Mouse (Mus musculus) embryonic facial prominence, embryonic 11.5 days (tissue): ENCODE measurements around the gene Ace3. TPM values are rescaled to one million over a fixed set of nuclear protein-coding genes. Genes with fewer than 3 reads are reported as not detected.
"Not testable (repeated sequence)": the region's sequence is repeated elsewhere in the genome, so short reads cannot be mapped to it uniquely, and the experiment has no call there.

Experiments used
- ATAC-seq: fragments of 200-750 bp; cut with Nextera tagmentation; replicated peaks from 2 replicates; pipeline ENCODE4 v1.8.0; 2017; ENCODE audit warnings: low read depth; ENCODE audit not compliant: insufficient number of reproducible peaks, low FRiP score, low TSS enrichment
- DNase-seq: peaks from one replicate; pipeline ENCODE4 v3.0.0-alpha.2; 2015; ENCODE audit warnings: low spot score
- H3K27ac ChIP-seq: fragments of 300-500 bp; sonication (generic); replicated peaks from 2 replicates; pipeline ENCODE4 v1.5.1; 2014; ENCODE audit warnings: mild to moderate bottlenecking, low read depth, low read length, control low read depth
- H3K27me3 ChIP-seq: fragments of 300-500 bp; sonication (generic); 2 replicates; pipeline ENCODE4 v1.6.1; 2014; ENCODE audit warnings: mild to moderate bottlenecking, low read length, moderate library complexity, mixed read lengths; ENCODE audit not compliant: control insufficient read depth, insufficient read depth
- H3K36me3 ChIP-seq: fragments of 300-500 bp; sonication (generic); replicated peaks from 2 replicates; pipeline ENCODE4 v1.6.1; 2014; ENCODE audit warnings: low read depth, mild to moderate bottlenecking, low read length, moderate library complexity, mixed read lengths; ENCODE audit not compliant: control insufficient read depth, insufficient read depth
- H3K4me1 ChIP-seq: fragments of 300-500 bp; sonication (generic); 2 replicates; pipeline ENCODE4 v1.6.1; 2014; ENCODE audit warnings: low read length, mixed read lengths; ENCODE audit not compliant: control insufficient read depth, insufficient read depth
- H3K4me2 ChIP-seq: fragments of 300-500 bp; sonication (generic); 2 replicates; pipeline ENCODE4 v1.6.1; 2014; ENCODE audit warnings: low read depth, mild to moderate bottlenecking, control low read depth, low read length, moderate library complexity
- H3K4me3 ChIP-seq: fragments of 300-500 bp; sonication (generic); 2 replicates; pipeline ENCODE4 v1.5.1; 2014; ENCODE audit warnings: low read depth, low read length, control low read depth
- H3K9ac ChIP-seq: fragments of 300-500 bp; sonication (generic); replicated peaks from 2 replicates; pipeline ENCODE4 v1.6.1; 2014; ENCODE audit warnings: mild to moderate bottlenecking, control low read depth, low read length
- H3K9me3 ChIP-seq: fragments of 300-500 bp; sonication (generic); replicated peaks from 2 replicates; pipeline ENCODE4 v1.6.1; 2016; ENCODE audit warnings: mild to moderate bottlenecking, low read length, inconsistent platforms, mixed read lengths; ENCODE audit not compliant: control insufficient read depth
- WGBS: fragments of 180-500 bp; shearing (Covaris S2); extraction: QIAGEN DNeasy Blood & Tissue Kit; methylation state at CpG from one replicate; pipeline ENCODE4 v1.1.7; 2014; 5-methylcytosine and 5-hydroxymethylcytosine counted together
- polyA plus RNA-seq: library from polyadenylated mRNA; unstranded; fragments of >200 nt; fragmentation: Nextera tagmentation; extraction: Ambion mirVana; gene quantifications from 2 replicates; pipeline ENCODE4 v1.2.1, GENCODE M21; 2014

The Ace3 gene
- polyA plus RNA-seq, 1 experiment from 2014 or later: not detected

DNA sequence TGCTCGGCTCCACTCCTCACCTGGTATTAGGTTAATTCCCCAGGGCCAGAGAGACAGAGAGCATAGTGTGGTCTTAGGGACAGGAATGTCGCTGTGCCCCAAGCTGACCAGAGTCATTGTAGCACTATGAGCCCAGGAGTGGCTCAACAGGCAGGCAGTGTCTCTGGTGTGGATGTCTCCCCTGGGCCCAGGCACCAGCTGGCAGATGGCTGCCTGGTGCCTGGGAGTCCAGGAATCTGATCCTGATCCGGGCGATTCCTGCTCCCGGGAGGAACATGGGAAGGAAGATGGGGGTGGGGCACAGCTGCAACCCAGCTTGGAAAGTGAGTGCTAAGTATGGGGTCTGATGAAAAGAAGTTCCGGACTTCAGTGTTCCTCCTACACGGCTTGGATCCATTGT, 18.2 kb downstream of the Ace3 start:
- DNase-seq: no peak
- no peak overlapping the region for H3K27ac ChIP-seq
- H3K4me1 ChIP-seq: no peaks in the 10 kb centered on the region
- H3K27me3 ChIP-seq: no peaks in the 10 kb centered on the region
- WGBS: 50% methylated on average over 7 of the region's 7 CpGs
- no peak overlapping the region for H3K4me2 ChIP-seq
- ATAC-seq: no peak
- no peak overlapping the region for H3K4me3 ChIP-seq
- no peak overlapping the region for H3K9ac ChIP-seq
- H3K36me3 ChIP-seq: no peaks in the 10 kb centered on the region
- no peaks in the 10 kb centered on the region for H3K9me3 ChIP-seq

DNA sequence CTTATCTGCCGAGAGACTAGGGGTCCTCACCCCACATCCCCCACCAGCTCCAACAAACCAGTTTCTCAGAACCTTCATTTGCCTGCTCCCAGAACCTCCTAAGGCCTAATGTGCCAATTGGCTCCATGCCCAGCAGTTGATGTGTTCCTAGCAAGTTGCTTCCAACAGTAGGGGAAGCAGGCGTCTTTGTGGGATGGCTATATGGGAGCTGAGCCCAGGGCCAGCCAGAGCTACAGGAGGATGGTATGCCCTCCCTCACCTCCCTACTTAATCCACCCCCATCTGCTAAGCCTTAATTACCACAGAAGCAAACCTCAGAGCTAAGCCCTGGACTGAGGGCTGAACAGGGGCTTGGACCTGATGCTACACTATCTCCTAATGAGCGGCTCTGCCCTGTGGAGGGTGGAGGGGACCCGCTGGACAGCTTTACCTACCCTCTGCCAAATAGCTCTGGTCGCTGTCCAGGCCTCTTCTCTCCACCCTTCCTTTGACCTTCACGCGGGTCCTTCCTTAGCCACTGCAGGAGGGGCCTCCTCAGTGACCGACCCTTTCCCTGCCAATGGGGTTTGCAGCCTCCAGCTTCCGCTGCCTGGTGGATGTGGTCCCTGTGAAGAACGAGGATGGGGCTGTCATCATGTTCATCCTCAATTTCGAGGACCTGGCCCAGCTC, 19.2 kb downstream of the Ace3 start:
- DNase-seq (no peak), ATAC-seq (no peak)
- no peaks in the 10 kb centered on the region for H3K9me3 ChIP-seq
- H3K9ac ChIP-seq: no peak overlapping the region
- WGBS: 69% methylated on average over 11 of the region's 11 CpGs
- H3K27ac ChIP-seq: no peak overlapping the region
- H3K4me3 ChIP-seq: no peak overlapping the region
- H3K27me3 ChIP-seq: no peaks in the 10 kb centered on the region
- no peaks in the 10 kb centered on the region for H3K36me3 ChIP-seq
- no peaks in the 10 kb centered on the region for H3K4me1 ChIP-seq
- H3K4me2 ChIP-seq: no peak overlapping the region

DNA sequence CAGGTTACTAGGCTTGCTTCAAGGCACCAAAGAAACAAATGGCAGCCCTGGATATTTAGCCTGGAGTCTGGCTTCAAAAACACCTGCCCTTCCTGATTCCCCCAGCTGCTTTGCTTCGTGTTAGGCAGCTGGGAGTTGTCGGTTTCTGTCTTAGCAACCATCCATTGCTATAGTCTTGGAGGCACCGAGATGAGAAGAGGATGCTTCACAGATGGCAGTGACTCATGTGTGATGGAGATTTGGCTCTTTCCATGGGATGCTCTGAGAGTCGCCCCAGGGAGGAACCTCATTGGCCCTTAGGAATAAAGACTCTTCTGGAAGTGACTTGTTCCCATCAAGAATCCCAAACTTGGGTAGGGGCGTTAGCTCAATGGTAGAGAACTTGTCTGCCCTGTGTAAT, 22.0 kb downstream of the Ace3 start:
- no peaks in the 10 kb centered on the region for H3K9me3 ChIP-seq
- no peak overlapping the region for H3K27ac ChIP-seq
- H3K4me3 ChIP-seq: no peak overlapping the region
- peaks cover 13% of the 10 kb centered on the region for H3K27me3 ChIP-seq
- WGBS: 85% methylated on average over 5 of the region's 5 CpGs
- no peak overlapping the region for H3K9ac ChIP-seq
- DNase-seq: no peak
- ATAC-seq: no peak
- no peaks in the 10 kb centered on the region; the same call in 1 of the 2 replicates for H3K4me1 ChIP-seq
- H3K4me2 ChIP-seq: no peak overlapping the region
- no peaks in the 10 kb centered on the region for H3K36me3 ChIP-seq

DNA sequence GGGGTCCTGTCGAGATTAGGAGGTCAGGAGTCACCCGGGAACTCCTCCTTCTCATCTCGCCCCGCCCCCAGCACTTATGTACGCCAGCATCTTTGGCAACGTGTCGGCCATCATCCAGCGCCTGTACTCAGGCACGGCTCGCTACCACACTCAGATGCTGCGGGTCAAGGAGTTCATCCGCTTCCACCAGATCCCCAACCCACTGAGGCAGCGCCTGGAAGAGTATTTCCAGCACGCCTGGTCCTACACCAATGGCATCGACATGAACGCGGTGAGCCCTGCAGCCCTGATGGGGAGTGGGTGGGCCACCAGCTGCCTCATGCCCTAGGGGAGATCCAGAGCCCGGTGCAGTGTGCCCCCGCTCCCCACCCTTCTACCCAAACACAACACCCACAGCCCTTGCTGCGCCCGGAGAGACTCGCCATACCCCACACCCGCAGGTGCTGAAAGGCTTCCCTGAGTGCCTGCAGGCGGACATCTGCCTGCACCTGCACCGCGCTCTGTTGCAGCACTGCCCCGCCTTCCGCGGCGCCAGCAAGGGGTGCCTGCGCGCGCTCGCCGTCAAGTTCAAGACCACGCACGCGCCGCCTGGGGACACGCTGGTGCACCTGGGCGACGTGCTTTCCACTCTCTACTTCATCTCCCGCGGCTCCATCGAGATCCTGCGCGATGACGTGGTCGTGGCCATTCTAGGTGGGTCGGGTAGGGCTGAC, 25.7 kb downstream of the Ace3 start:
- Histone ChIP-seq H3K4me3 (peak overlapping the region; percentile 25), H3K27me3 (peaks cover 13% of the 10 kb centered on the region), H3K4me1 (no peaks in the 10 kb centered on the region; the same call in 1 of the 2 replicates), H3K4me2 (peak overlapping the region; percentile 60), H3K9me3 (no peaks in the 10 kb centered on the region), H3K9ac (peak overlapping the region; percentile 44), H3K27ac (no peak overlapping the region), H3K36me3 (no peaks in the 10 kb centered on the region)
- peak; percentile 50 for DNase-seq
- WGBS: under 1% methylated on average over 50 of the region's 50 CpGs
- ATAC-seq: no peak; the same call in 1 of the 2 replicates

DNA sequence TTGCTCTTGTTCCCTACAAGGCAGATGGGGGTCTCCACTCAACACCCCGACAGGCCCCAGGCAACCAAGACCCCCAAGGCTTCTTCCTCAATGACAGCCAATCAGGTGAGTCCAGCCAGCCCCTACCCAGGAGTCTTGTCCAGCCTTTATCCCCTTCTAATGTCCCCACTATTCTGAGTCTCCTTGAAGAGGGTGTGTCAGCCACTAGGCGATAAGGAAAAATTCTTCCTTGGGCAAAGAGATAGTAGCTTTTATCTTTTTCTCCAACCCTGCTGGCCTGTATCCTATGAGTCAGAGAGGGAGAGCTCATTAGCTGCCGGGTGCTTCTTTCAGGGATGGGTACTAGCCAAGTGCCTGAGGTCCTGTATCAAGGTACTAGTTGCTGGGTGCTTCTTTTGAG, 31.3 kb downstream of the Ace3 start:
- Histone ChIP-seq H3K27me3 (peaks cover 4% of the 10 kb centered on the region; the same call in 1 of the 2 replicates), H3K9ac (no peak overlapping the region), H3K9me3 (no peaks in the 10 kb centered on the region), H3K4me2 (no peak overlapping the region), H3K4me3 (no peak overlapping the region), H3K36me3 (no peaks in the 10 kb centered on the region), H3K4me1 (no peaks in the 10 kb centered on the region), H3K27ac (no peak overlapping the region)
- ATAC-seq: no peak
- WGBS: 81% methylated on average over 3 of the region's 3 CpGs
- DNase-seq: no peak

DNA sequence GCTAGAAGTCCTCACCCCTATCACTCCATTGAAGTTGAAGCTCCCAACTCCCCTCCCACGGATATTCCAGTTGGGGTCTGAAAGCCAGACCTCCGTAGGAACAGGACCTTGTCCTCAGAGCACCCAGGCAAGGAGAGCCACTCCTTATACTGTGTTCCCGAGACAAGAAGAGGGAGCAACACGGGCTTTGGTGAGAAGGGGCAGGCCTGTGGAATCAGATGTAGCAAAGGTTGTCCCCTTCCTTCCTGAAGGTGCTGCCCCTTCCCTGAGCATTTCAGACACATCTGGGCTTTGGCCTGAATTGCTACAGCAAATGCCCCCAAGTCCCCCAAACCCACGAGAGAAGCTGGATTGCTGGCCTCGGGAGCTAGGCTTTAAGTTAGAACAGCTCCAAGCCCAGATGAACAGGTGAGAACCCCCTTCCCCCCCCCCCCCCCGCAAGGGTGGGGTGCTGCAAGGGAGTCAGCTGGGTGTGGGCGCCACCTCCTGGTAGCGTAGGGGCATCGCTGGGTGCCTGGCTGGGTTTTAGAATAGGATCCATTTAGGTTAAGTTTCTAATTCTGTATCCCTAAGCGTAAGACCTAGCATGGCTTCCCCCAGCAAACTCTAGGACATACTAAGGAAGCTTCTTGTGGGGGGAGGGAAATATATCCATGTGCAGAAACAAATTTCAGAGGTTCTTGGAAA, 32.1 kb downstream of the Ace3 start:
- Histone ChIP-seq H3K27ac (no peak overlapping the region), H3K9me3 (no peaks in the 10 kb centered on the region), H3K27me3 (no peaks in the 10 kb centered on the region; the same call in 1 of the 2 replicates), H3K4me1 (no peaks in the 10 kb centered on the region), H3K4me2 (no peak overlapping the region), H3K36me3 (no peaks in the 10 kb centered on the region), H3K4me3 (no peak overlapping the region), H3K9ac (no peak overlapping the region)
- ATAC-seq (no peak; the same call in 1 of the 2 replicates), DNase-seq (peak; percentile 59)
- 38% methylated on average over 10 of the region's 11 CpGs for WGBS

DNA sequence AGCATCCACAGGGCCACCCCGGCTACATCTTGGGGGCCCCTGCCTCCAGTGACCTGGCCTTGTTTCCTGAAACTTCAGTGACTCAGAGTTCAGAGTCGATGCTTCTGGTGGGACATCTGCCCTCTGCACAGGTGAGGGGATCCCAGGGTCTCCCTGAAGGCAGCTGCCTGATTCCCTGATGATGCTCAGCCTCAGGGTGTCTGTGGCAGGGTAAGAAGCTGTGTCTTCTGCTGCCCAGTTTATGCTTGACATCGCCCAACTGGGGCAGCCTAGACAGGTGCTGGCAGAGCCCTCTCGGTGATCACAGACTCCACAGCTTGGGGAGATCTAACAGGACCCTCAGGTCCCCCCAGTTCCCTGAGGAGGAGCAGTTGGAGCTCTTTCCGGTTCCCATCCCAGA, 33.1 kb downstream of the Ace3 start:
- Histone ChIP-seq H3K9ac (no peak overlapping the region), H3K27me3 (no peaks in the 10 kb centered on the region), H3K4me2 (no peak overlapping the region), H3K27ac (no peak overlapping the region), H3K9me3 (no peaks in the 10 kb centered on the region), H3K4me1 (no peaks in the 10 kb centered on the region), H3K36me3 (no peaks in the 10 kb centered on the region), H3K4me3 (no peak overlapping the region)
- no peak for DNase-seq
- 78% methylated on average over 5 of the region's 5 CpGs for WGBS
- ATAC-seq: no peak

DNA sequence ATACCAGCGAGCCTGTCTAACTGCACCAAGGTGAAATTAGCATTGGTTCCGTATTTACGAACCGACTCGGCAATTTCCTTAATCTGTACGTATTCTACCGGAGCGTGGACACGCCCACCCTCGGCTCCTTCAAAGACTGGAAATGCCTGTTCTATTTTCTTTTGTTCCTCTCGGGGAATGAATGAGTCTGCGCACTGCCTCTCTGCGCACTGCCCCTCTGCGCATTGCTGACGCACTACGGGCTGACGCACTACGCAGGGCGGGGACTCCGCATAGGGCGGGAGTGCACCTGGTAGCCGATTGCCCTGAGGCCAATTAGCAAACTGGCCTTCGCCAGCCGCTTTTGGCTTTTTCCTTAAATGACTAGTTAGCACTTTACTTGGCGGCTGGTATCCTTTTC, 37.6 kb downstream of the Ace3 start:
- not testable (repeated sequence) for H3K27ac ChIP-seq, H3K36me3 ChIP-seq, DNase-seq, H3K4me2 ChIP-seq, H3K27me3 ChIP-seq, H3K9me3 ChIP-seq, H3K9ac ChIP-seq, H3K4me1 ChIP-seq, ATAC-seq
- WGBS: 50% methylated on average over 1 of the region's 25 CpGs
- H3K4me3 ChIP-seq: peak overlapping the region; percentile 23
